Mouse (Mus musculus): ENCODE measurements around the gene Psmd8. TPM values are rescaled to one million over a fixed set of nuclear protein-coding genes. Genes with fewer than 3 reads are reported as not detected.

Psmd8 gene
- 153 and 255 TPM in 2 replicates for polyA plus RNA-seq (2012; rRNA removed; ENCODE audit: low replicate concordance)

DNA sequence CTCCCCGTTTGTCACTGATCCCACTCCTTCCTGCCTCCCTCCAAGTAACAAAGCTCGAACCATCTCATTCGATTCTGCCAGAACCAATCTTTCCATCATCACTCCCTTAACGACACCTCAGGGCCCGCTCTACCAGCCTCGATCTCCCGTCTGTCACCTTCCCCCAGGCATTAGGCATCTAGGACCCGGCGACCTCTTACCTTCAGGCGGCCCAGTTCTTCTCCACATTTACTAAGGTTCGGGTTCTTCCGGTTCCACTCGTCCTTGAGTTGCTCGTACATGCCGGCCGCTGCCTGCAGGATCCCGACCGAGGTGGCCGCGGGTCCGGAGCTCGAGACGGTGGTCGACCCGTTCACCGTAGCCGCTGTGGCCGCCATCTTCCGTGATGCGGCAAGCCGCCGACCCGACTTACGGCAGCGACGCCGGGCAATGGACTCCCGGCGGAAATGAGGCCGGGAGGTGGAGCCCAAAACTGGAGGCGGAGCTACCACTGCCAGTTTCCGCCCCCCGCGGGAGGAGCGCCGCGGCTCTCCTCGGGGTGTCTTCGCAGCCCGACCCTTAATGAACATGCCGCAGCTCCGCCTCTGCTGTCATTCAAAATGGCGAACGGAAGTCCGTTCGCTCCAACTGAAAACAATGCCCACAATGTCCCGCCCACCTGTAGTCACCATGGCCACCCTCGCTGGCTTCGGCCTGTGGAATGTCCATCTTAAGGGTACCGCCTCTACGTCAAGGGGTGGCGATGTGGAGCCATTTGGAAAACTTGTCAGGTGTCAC, at the start of gene Psmd8:
TSS of gene Psmd8 (minus strand) at position 625 of the 777 bp plus-strand sequence.

DNA sequence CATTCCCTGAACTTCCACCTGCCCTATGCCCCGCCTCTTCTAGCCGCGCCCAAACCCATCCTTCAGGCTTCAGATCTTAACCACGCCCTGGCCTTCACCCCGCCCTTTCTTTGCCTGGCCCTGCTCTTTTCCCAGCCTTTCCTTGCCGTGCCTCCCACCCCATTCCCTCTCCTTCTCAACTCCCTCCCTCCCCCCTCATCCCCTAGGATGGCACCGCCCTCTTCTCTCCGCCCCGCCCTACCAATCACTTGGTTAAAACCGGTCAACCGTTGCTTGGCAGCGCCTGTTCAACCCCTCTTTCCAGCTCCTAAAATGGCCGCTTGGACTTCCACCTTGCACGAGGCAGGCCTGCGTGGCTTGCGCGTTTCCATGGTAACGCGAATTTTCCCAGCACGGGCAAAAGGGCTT, 33.2 kb upstream of the Psmd8 start, which contains the start of gene Catsperg1:
TSS of gene Catsperg1 (minus strand) at position 361 of the 408 bp plus-strand sequence.

DNA sequence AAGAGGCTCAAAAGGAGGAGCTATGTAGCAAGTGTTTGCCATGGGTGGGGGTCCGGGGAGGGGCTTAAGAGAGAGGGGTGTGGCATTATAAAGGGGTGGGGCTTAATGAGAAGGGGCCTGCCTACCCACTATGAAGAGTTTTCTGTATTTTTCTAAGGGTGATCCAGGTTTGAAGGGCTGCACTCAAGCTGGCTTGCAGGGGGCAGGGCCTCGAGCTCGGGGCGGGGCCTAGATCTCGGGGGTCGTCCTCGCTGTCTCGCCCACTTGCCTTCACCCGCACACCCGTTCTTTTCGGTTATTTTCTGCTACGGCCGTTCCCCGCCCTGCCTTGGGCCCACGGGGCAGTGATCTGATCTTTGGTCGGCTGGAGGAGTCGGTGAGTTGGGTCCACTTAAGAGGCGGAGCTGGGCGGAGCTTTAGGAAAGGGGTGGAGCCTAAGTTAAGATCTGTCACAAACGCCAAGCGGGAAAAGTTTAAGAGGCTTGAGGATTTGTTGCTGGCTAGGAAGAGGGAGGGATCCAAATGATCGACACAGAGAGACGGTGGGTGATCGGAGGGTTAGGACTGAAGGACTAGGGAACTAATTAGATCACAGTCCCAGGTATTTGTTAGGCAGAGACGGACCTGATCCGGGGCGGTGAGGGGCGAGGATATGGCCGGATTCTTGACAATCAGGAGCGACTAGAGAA, 10.3 kb downstream of the Psmd8 start, which contains the start of the genes Ggn and Spred3:
TSS of gene Ggn (plus strand) at position 145 of the 689 bp plus-strand sequence.
TSS of gene Spred3 (minus strand) at position 346 of the 689 bp plus-strand sequence.

DNA sequence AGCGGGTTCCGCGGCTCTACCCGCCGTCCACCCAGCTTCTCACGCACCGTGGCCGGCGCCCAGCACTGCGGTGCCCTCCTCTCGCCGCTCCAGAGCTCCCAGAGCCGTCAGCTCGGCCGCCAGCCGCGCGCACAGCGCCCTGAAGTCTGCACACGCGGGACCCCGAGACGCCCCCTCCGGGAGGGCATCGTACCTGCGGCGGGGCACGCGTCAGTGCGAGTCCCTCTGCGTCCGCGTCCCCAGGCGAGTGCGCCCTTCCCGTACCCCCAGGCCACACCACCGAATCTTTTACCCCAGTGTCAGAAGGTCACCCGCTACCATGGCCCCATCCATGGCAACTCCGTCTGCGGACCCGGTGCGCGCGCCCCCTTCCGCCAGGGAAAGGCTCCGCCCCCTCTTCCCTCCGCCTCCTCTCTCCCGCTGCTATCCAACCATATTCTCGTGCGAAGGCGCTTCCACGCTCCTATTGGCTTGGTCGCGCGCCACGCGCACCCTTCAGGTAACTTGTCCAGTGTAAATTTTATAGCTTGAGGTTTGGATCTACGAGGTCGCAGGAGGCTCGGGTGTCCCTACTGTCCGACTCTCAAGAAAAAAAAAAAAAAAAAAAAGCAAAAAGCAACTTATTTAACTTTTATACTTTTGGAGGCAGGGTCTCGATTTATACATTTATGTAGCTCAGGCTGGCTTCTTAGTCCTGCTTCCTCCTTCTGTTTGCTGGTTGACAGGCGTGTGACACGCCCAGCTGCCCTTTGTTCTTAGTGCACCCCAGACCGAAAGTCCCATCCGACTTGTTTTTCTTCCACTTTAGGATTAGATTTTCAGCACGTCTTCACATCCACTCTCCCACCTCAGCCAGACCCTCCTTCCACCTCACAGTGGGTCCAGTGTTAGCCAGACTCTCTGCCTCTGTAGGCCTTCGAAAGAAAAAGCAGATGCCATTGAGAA, 24.4 kb downstream of the Psmd8 start, which contains the start of gene Fam98c:
TSS of gene Fam98c (minus strand) at position 397 of the 945 bp plus-strand sequence.

DNA sequence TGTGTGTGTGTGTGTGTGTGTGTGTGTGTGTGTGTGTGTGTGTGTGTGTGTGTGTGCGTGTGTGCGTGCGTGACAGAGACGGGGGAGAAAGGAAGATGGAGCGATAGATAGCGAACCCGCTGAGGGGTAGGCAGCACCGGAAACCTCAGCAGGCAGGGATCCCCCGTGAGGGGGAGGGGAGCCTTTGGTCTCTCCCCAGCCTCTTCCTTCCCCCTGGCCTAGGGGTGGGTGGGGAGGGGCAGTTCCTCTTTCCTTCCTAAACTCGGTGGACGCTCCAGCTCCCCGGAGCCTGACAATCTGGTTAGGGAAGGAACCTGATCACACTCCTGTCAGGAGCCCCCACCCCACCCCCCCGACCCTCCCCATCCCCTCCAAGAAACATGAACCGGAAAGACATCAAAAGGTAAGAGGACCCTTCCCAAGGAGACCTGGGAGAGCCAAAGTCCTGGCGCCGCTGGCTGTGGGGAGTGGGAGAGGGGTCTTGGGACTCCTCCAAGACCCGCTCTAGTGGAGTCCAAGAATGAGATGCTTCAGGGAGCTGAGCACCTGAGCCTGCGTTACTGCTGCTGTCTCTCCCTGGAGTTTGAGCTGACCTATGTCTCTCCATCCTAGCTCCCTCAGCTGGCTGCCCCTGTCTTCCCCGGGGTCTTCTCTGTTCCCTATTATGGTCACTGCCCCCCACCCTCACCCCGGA, 45.7 kb downstream of the Psmd8 start, which contains the start of gene Rasgrp4:
TSS of gene Rasgrp4 (plus strand) at position 159 of the 694 bp plus-strand sequence.

DNA sequence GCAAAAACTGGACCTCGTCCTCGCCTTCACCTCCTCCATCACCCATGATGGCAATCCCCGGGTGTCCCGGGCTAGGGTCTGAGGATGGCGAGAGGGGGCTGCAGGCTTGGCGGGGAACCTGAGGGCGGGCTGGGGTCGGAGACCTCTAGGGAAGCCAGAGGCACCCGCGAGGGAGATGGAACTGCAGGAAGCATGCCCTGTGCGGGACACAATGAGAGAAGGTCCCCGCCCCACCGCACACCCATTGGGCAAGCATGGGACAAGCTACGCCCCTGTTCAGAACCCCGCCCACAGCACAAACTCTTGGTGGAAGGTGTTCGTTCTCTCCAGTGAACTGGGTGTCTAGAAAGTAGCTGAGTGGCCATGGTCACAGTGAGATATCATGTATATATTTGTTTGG, 55.5 kb downstream of the Psmd8 start, which contains the start of gene Ryr1:
TSS of gene Ryr1 (minus strand) at position 210 of the 400 bp plus-strand sequence.

Other genes starting within 250 kb of the Psmd8 start
- 254 and 325 TPM in 2 replicates for gene Actn4, start 218.4 kb downstream of the Psmd8 start, polyA plus RNA-seq (2012; rRNA removed; ENCODE audit: low replicate concordance)
- 210 and 305 TPM in 2 replicates for gene Eif3k, start 198.8 kb downstream of the Psmd8 start, polyA plus RNA-seq (2012; rRNA removed; ENCODE audit: low replicate concordance)
- gene Map4k1, start 198.7 kb downstream of the Psmd8 start, polyA plus RNA-seq (2012; rRNA removed; ENCODE audit: low replicate concordance), result 39.4 and 98.8 TPM in 2 replicates
- 0.22 and 113 TPM in 2 replicates for gene Ryr1, start 55.5 kb downstream of the Psmd8 start, polyA plus RNA-seq (2012; rRNA removed; ENCODE audit: low replicate concordance)
- gene Rasgrp4, start 45.9 kb downstream of the Psmd8 start, polyA plus RNA-seq (2012; rRNA removed; ENCODE audit: low replicate concordance), result 25.0 and 28.6 TPM in 2 replicates
- 36.1 and 55.5 TPM in 2 replicates for gene Fam98c, start 24.5 kb downstream of the Psmd8 start, polyA plus RNA-seq (2012; rRNA removed; ENCODE audit: low replicate concordance)
- 0.88 and 3.1 TPM in 2 replicates for gene Ggn, start 10.5 kb downstream of the Psmd8 start, polyA plus RNA-seq (2012; rRNA removed; ENCODE audit: low replicate concordance)
- gene Spred3, start 10.3 kb downstream of the Psmd8 start, polyA plus RNA-seq (2012; rRNA removed; ENCODE audit: low replicate concordance), result 9.3 and 9.6 TPM in 2 replicates
- 2.6 and 6.7 TPM in 2 replicates for gene Catsperg1, start 33.3 kb upstream of the Psmd8 start, polyA plus RNA-seq (2012; rRNA removed; ENCODE audit: low replicate concordance)
- 29.8 and 38.0 TPM in 2 replicates for gene Kcnk6, start 51.8 kb upstream of the Psmd8 start, polyA plus RNA-seq (2012; rRNA removed; ENCODE audit: low replicate concordance)
- gene Yif1b, start 57.6 kb upstream of the Psmd8 start, polyA plus RNA-seq (2012; rRNA removed; ENCODE audit: low replicate concordance), result 139 and 195 TPM in 2 replicates
- gene 2200002D01Rik, start 67.8 kb upstream of the Psmd8 start, polyA plus RNA-seq (2012; rRNA removed; ENCODE audit: low replicate concordance), result 3.4 and 6.3 TPM in 2 replicates
- gene Spint2, start 101.2 kb upstream of the Psmd8 start, polyA plus RNA-seq (2012; rRNA removed; ENCODE audit: low replicate concordance), result 117 and 211 TPM in 2 replicates
- gene Ppp1r14a, start 108.6 kb upstream of the Psmd8 start, polyA plus RNA-seq (2012; rRNA removed; ENCODE audit: low replicate concordance), result 9.2 and 13.8 TPM in 2 replicates
- gene Dpf1, start 123.2 kb upstream of the Psmd8 start, polyA plus RNA-seq (2012; rRNA removed; ENCODE audit: low replicate concordance), result 0.29 TPM in 2 replicates